Mouse (Mus musculus): ENCODE results near the gene Olfr96. TPM values are rescaled to one million over a fixed set of nuclear protein-coding genes. Genes with fewer than 3 reads are reported as not detected.

Gene Olfr96
- not detected for polyA plus RNA-seq (2014; fragmentation: Illumina TruSeq; extraction: RNeasy Lipid Tissue Mini Kit (QIAGEN cat#74804); ENCODE audit: low read depth, low replicate concordance)

GRCm38 (mm10) chr17:37219846-37220245 is at the start of gene Olfr96:
Olfr96 (plus strand) TSS chr17:37220146.

GRCm38 (mm10) chr17:37193656-37194055 is 26.3 kb upstream of the Olfr96 start, which contains the start of gene Ubd:
Ubd (plus strand) TSS chr17:37193892.

GRCm38 (mm10) chr17:37200894-37201293 is 19.1 kb upstream of the Olfr96 start, which contains the start of gene Olfr94:
Olfr94 (minus strand) TSS chr17:37200994.

GRCm38 (mm10) chr17:37213018-37213417 is 6.9 kb upstream of the Olfr96 start, which contains the start of gene Olfr95:
Olfr95 (minus strand) TSS chr17:37213118.

GRCm38 (mm10) chr17:37237230-37237629 is 17.3 kb downstream of the Olfr96 start, which contains the start of gene Olfr97:
Olfr97 (minus strand) TSS chr17:37237330.

GRCm38 (mm10) chr17:37263626-37264025 is 43.7 kb downstream of the Olfr96 start, which contains the start of gene Olfr98:
Olfr98 (minus strand) TSS chr17:37263749.

GRCm38 (mm10) chr17:37270058-37270701 is 50.2 kb downstream of the Olfr96 start, which contains the start of gene H2-M3:
H2-M3 (plus strand) TSS chr17:37270220.

Other genes with a start within 250 kb of the Olfr96 start
- gene 2410137M14Rik, start 238.9 kb upstream of the Olfr96 start, polyA plus RNA-seq (2014; fragmentation: Illumina TruSeq; extraction: RNeasy Lipid Tissue Mini Kit (QIAGEN cat#74804); ENCODE audit: low read depth, low replicate concordance), result not detected
- not detected for gene H2-M5, start 230.6 kb upstream of the Olfr96 start, polyA plus RNA-seq (2014; fragmentation: Illumina TruSeq; extraction: RNeasy Lipid Tissue Mini Kit (QIAGEN cat#74804); ENCODE audit: low read depth, low replicate concordance)
- gene Zfp57, start 219.0 kb upstream of the Olfr96 start, polyA plus RNA-seq (2014; fragmentation: Illumina TruSeq; extraction: RNeasy Lipid Tissue Mini Kit (QIAGEN cat#74804); ENCODE audit: low read depth, low replicate concordance), result 1.8 TPM
- not detected for gene Mog, start 196.7 kb upstream of the Olfr96 start, polyA plus RNA-seq (2014; fragmentation: Illumina TruSeq; extraction: RNeasy Lipid Tissue Mini Kit (QIAGEN cat#74804); ENCODE audit: low read depth, low replicate concordance)
- gene Gabbr1, start 174.2 kb upstream of the Olfr96 start, polyA plus RNA-seq (2014; fragmentation: Illumina TruSeq; extraction: RNeasy Lipid Tissue Mini Kit (QIAGEN cat#74804); ENCODE audit: low read depth, low replicate concordance), result 20.6 TPM
- gene Olfr90, start 131.6 kb upstream of the Olfr96 start, polyA plus RNA-seq (2014; fragmentation: Illumina TruSeq; extraction: RNeasy Lipid Tissue Mini Kit (QIAGEN cat#74804); ENCODE audit: low read depth, low replicate concordance), result not detected
- gene Olfr91, start 121.9 kb upstream of the Olfr96 start, polyA plus RNA-seq (2014; fragmentation: Illumina TruSeq; extraction: RNeasy Lipid Tissue Mini Kit (QIAGEN cat#74804); ENCODE audit: low read depth, low replicate concordance), result not detected
- gene Olfr92, start 100.1 kb upstream of the Olfr96 start, polyA plus RNA-seq (2014; fragmentation: Illumina TruSeq; extraction: RNeasy Lipid Tissue Mini Kit (QIAGEN cat#74804); ENCODE audit: low read depth, low replicate concordance), result not detected
- not detected for gene Olfr93, start 58.7 kb upstream of the Olfr96 start, polyA plus RNA-seq (2014; fragmentation: Illumina TruSeq; extraction: RNeasy Lipid Tissue Mini Kit (QIAGEN cat#74804); ENCODE audit: low read depth, low replicate concordance)
- gene Ubd, start 26.3 kb upstream of the Olfr96 start, polyA plus RNA-seq (2014; fragmentation: Illumina TruSeq; extraction: RNeasy Lipid Tissue Mini Kit (QIAGEN cat#74804); ENCODE audit: low read depth, low replicate concordance), result 0.69 TPM
- not detected for gene Olfr94, start 19.2 kb upstream of the Olfr96 start, polyA plus RNA-seq (2014; fragmentation: Illumina TruSeq; extraction: RNeasy Lipid Tissue Mini Kit (QIAGEN cat#74804); ENCODE audit: low read depth, low replicate concordance)
- not detected for gene Olfr95, start 7.0 kb upstream of the Olfr96 start, polyA plus RNA-seq (2014; fragmentation: Illumina TruSeq; extraction: RNeasy Lipid Tissue Mini Kit (QIAGEN cat#74804); ENCODE audit: low read depth, low replicate concordance)
- gene Olfr97, start 17.2 kb downstream of the Olfr96 start, polyA plus RNA-seq (2014; fragmentation: Illumina TruSeq; extraction: RNeasy Lipid Tissue Mini Kit (QIAGEN cat#74804); ENCODE audit: low read depth, low replicate concordance), result not detected
- not detected for gene Olfr98, start 43.6 kb downstream of the Olfr96 start, polyA plus RNA-seq (2014; fragmentation: Illumina TruSeq; extraction: RNeasy Lipid Tissue Mini Kit (QIAGEN cat#74804); ENCODE audit: low read depth, low replicate concordance)
- gene H2-M3, start 50.1 kb downstream of the Olfr96 start, polyA plus RNA-seq (2014; fragmentation: Illumina TruSeq; extraction: RNeasy Lipid Tissue Mini Kit (QIAGEN cat#74804); ENCODE audit: low read depth, low replicate concordance), result 0.85 TPM
- gene Olfr99, start 63.3 kb downstream of the Olfr96 start, polyA plus RNA-seq (2014; fragmentation: Illumina TruSeq; extraction: RNeasy Lipid Tissue Mini Kit (QIAGEN cat#74804); ENCODE audit: low read depth, low replicate concordance), result not detected
- gene Olfr101, start 84.2 kb downstream of the Olfr96 start, polyA plus RNA-seq (2014; fragmentation: Illumina TruSeq; extraction: RNeasy Lipid Tissue Mini Kit (QIAGEN cat#74804); ENCODE audit: low read depth, low replicate concordance), result not detected
- gene Olfr102, start 96.9 kb downstream of the Olfr96 start, polyA plus RNA-seq (2014; fragmentation: Illumina TruSeq; extraction: RNeasy Lipid Tissue Mini Kit (QIAGEN cat#74804); ENCODE audit: low read depth, low replicate concordance), result not detected
- gene Olfr103, start 119.6 kb downstream of the Olfr96 start, polyA plus RNA-seq (2014; fragmentation: Illumina TruSeq; extraction: RNeasy Lipid Tissue Mini Kit (QIAGEN cat#74804); ENCODE audit: low read depth, low replicate concordance), result not detected
- not detected for gene Olfr104-ps, start 139.4 kb downstream of the Olfr96 start, polyA plus RNA-seq (2014; fragmentation: Illumina TruSeq; extraction: RNeasy Lipid Tissue Mini Kit (QIAGEN cat#74804); ENCODE audit: low read depth, low replicate concordance)
- not detected for gene Olfr105-ps, start 158.9 kb downstream of the Olfr96 start, polyA plus RNA-seq (2014; fragmentation: Illumina TruSeq; extraction: RNeasy Lipid Tissue Mini Kit (QIAGEN cat#74804); ENCODE audit: low read depth, low replicate concordance)
- gene Olfr106-ps, start 170.2 kb downstream of the Olfr96 start, polyA plus RNA-seq (2014; fragmentation: Illumina TruSeq; extraction: RNeasy Lipid Tissue Mini Kit (QIAGEN cat#74804); ENCODE audit: low read depth, low replicate concordance), result not detected
- gene Olfr107, start 179.1 kb downstream of the Olfr96 start, polyA plus RNA-seq (2014; fragmentation: Illumina TruSeq; extraction: RNeasy Lipid Tissue Mini Kit (QIAGEN cat#74804); ENCODE audit: low read depth, low replicate concordance), result not detected
- gene Olfr108, start 225.3 kb downstream of the Olfr96 start, polyA plus RNA-seq (2014; fragmentation: Illumina TruSeq; extraction: RNeasy Lipid Tissue Mini Kit (QIAGEN cat#74804); ENCODE audit: low read depth, low replicate concordance), result not detected
- gene Olfr109, start 238.8 kb downstream of the Olfr96 start, polyA plus RNA-seq (2014; fragmentation: Illumina TruSeq; extraction: RNeasy Lipid Tissue Mini Kit (QIAGEN cat#74804); ENCODE audit: low read depth, low replicate concordance), result not detected